Mouse (Mus musculus): ENCODE measurements around the gene Tmem50b. TPM values are rescaled to one million over a fixed set of nuclear protein-coding genes. Genes with fewer than 3 reads are reported as not detected.

Tmem50b gene
- polyA plus RNA-seq, 1 experiment from 2014 or later = 48.7 TPM

DNA sequence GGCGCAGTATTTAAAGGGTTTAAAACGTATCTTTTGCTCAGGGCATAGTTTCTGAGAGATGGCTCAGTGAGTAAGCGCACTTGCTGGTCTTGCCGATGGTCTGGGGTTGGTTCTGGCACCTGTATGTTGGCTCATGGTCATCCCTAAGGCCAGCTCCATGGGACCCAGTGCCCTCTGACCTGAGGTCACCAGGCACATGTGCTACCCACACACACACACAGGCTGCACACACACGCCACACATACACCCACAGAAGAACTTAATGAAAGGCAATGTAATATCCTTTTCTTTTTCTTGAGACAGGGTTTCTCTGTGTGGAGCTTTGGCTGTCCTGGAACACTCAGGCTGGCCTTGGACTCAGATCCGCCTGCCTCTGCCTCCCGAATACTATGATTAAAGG is 35.3 kb upstream of the Tmem50b start:
- Histone ChIP-seq H3K27me3 (ENCODE audit: control insufficient read depth, insufficient read depth, low read length) (no peaks in the 10 kb centered on the region), H3K4me1 (ENCODE audit: control insufficient read depth, insufficient read depth, low read length) (no peaks in the 10 kb centered on the region), H3K36me3 (ENCODE audit: control insufficient read depth, insufficient read depth, low read length) (peaks cover 46% of the 10 kb centered on the region), H3K4me3 (replicated peaks; ENCODE audit: low read length) (no peak overlapping the region), H3K4me2 (ENCODE audit: low read depth, low read length) (no peak overlapping the region), H3K27ac (ENCODE audit: low read length) (no peak overlapping the region), H3K9me3 (replicated peaks; ENCODE audit: control insufficient read depth, low read length) (no peaks in the 10 kb centered on the region), H3K9ac (ENCODE audit: low read length) (no peak overlapping the region)
- 92% methylated on average over 7 of the region's 7 CpGs for WGBS
- ATAC-seq (ENCODE audit: insufficient read depth, low FRiP score) = no peak

DNA sequence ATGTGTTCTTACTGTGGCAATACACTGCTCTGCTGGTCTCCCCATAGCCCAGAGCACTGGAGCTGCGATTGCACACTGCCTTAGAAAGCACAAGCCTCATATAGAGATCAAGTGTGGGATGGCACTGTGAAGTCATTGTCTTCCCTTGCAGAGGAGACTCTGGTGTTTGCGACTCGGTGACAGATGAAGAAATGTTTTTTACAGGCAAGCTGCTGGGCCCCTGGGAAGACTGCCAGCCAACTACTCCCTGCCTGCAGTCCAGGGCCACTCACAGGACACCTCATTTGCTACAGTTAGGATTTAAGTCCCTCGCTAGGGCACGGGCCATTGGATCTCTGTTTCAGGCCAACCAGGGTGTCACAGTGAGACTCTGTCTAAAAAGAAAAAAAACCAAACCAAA is 34.8 kb upstream of the Tmem50b start:
- no peak for ATAC-seq (ENCODE audit: insufficient read depth, low FRiP score)
- Histone ChIP-seq H3K9ac (ENCODE audit: low read length) (no peak overlapping the region), H3K4me2 (ENCODE audit: low read depth, low read length) (no peak overlapping the region), H3K27ac (ENCODE audit: low read length) (no peak overlapping the region), H3K4me1 (ENCODE audit: control insufficient read depth, insufficient read depth, low read length) (no peaks in the 10 kb centered on the region), H3K4me3 (replicated peaks; ENCODE audit: low read length) (no peak overlapping the region), H3K27me3 (ENCODE audit: control insufficient read depth, insufficient read depth, low read length) (no peaks in the 10 kb centered on the region), H3K36me3 (ENCODE audit: control insufficient read depth, insufficient read depth, low read length) (peaks cover 47% of the 10 kb centered on the region), H3K9me3 (replicated peaks; ENCODE audit: control insufficient read depth, low read length) (no peaks in the 10 kb centered on the region)
- 87% methylated on average over 5 of the region's 5 CpGs for WGBS

DNA sequence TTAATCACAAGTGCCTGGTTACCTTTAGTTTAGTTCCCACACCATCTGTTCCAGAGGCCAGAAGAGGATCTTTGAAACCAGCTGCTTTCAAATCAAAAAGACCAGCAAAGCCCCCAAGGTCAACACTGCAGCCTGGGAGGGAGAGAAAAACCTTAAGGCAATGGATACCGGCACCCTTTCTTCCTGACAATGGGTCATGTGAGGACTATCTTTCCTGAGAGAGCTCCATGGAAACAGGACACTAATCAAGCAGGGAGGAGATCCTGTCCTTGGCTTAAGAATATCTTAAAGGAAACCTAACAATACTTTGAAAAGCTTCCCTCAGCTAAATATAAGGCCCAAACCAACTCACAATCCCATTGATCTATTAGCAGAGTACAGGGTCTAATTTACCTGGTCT is 33.0 kb upstream of the Tmem50b start:
- Histone ChIP-seq H3K9ac (ENCODE audit: low read length) (no peak overlapping the region), H3K27me3 (ENCODE audit: control insufficient read depth, insufficient read depth, low read length) (no peaks in the 10 kb centered on the region), H3K27ac (ENCODE audit: low read length) (no peak overlapping the region), H3K4me3 (replicated peaks; ENCODE audit: low read length) (no peak overlapping the region), H3K36me3 (ENCODE audit: control insufficient read depth, insufficient read depth, low read length) (peaks cover 44% of the 10 kb centered on the region), H3K4me1 (ENCODE audit: control insufficient read depth, insufficient read depth, low read length) (no peaks in the 10 kb centered on the region), H3K4me2 (ENCODE audit: low read depth, low read length) (no peak overlapping the region), H3K9me3 (replicated peaks; ENCODE audit: control insufficient read depth, low read length) (no peaks in the 10 kb centered on the region)
- 60% methylated on average over 1 of the region's 1 CpGs for WGBS
- ATAC-seq (ENCODE audit: insufficient read depth, low FRiP score) = no peak

DNA sequence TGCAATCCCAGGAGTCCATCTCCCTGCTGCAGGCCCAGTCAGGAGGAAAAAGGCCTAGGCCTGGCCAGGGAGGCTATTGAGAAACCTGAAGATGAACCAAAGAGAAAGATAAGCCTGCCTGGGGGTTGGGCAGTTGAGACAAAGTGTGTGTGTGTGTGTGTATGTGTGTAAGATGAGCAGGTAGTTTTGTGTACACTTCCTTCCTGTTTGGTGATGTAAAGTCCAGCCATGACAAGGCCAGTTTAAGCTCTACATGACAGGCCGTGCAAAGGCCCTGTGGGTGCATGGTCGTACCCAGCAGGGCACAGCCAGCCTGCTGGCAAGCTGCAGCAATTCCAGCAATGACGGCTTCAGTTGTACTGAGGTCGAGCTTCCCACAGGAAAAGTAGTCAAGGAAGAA is 32.1 kb upstream of the Tmem50b start:
- WGBS = 86% methylated on average over 4 of the region's 4 CpGs

DNA sequence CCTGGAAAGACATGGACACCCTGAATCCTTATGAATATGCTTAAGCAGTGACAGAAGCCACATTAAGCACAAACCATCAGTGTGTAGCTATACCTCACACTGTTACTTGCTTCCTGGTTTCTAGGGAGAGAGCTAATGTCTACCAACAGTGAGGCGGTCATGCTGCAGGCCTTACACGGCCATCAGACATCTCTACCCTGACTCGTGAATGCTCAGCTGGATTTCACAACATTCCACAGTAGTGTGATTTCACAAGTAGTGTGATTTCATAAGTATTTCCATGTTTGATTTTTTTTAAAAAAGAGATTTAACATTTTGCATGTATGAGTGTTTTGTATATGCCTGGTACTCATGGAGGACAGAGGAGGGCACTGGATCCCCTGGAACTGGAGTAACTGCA is 31.1 kb upstream of the Tmem50b start:
- no peaks in the 10 kb centered on the region for H3K4me1 ChIP-seq (ENCODE audit: control insufficient read depth, insufficient read depth, low read length)
- H3K4me2 ChIP-seq (ENCODE audit: low read depth, low read length) = no peak overlapping the region
- WGBS = 94% methylated on average over 3 of the region's 3 CpGs
- H3K27me3 ChIP-seq (ENCODE audit: control insufficient read depth, insufficient read depth, low read length) = no peaks in the 10 kb centered on the region
- no peak overlapping the region for H3K27ac ChIP-seq (ENCODE audit: low read length)
- no peak overlapping the region for H3K4me3 ChIP-seq (replicated peaks; ENCODE audit: low read length)
- no peaks in the 10 kb centered on the region for H3K9me3 ChIP-seq (replicated peaks; ENCODE audit: control insufficient read depth, low read length)
- peaks cover 41% of the 10 kb centered on the region; the same call in 1 of the 2 replicates for H3K36me3 ChIP-seq (ENCODE audit: control insufficient read depth, insufficient read depth, low read length)
- ATAC-seq (ENCODE audit: insufficient read depth, low FRiP score) = no peak
- no peak overlapping the region for H3K9ac ChIP-seq (ENCODE audit: low read length)

More for the DNA sequence above, 32.1 kb upstream of the Tmem50b start:
- no peak for ATAC-seq (ENCODE audit: insufficient read depth, low FRiP score)
- H3K4me3 ChIP-seq (replicated peaks; ENCODE audit: low read length) = no peak overlapping the region
- H3K27ac ChIP-seq (ENCODE audit: low read length) = no peak overlapping the region
- H3K4me2 ChIP-seq (ENCODE audit: low read depth, low read length) = no peak overlapping the region
- H3K9me3 ChIP-seq (replicated peaks; ENCODE audit: control insufficient read depth, low read length) = no peaks in the 10 kb centered on the region
- no peaks in the 10 kb centered on the region for H3K27me3 ChIP-seq (ENCODE audit: control insufficient read depth, insufficient read depth, low read length)
- H3K36me3 ChIP-seq (ENCODE audit: control insufficient read depth, insufficient read depth, low read length) = peaks cover 40% of the 10 kb centered on the region; the same call in 1 of the 2 replicates
- no peak overlapping the region for H3K9ac ChIP-seq (ENCODE audit: low read length)
- no peaks in the 10 kb centered on the region for H3K4me1 ChIP-seq (ENCODE audit: control insufficient read depth, insufficient read depth, low read length)

DNA sequence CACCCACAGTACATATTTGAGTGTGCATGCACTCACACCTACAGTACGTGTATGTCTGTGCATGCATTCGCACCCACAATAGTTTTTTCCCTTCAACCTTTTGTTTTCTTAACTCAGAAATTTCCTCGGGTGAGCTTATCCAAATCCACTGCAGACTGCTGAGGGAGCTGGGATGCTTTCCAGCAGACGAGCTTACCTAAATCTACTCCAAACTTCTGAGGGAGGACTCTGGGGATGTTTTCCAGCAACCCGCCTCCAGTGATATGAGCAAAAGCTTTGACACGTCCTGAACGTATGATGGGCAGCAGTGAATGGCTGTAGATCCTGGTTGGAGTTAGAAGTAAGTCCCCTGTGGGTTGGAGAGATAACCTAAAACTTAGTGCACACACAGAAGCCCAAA is 30.2 kb upstream of the Tmem50b start:
- WGBS = 81% methylated on average over 7 of the region's 7 CpGs
- ATAC-seq (ENCODE audit: insufficient read depth, low FRiP score) = no peak
- Histone ChIP-seq H3K27ac (ENCODE audit: low read length) (no peak overlapping the region), H3K9me3 (replicated peaks; ENCODE audit: control insufficient read depth, low read length) (no peaks in the 10 kb centered on the region), H3K4me2 (ENCODE audit: low read depth, low read length) (no peak overlapping the region), H3K4me1 (ENCODE audit: control insufficient read depth, insufficient read depth, low read length) (no peaks in the 10 kb centered on the region), H3K9ac (ENCODE audit: low read length) (no peak overlapping the region), H3K36me3 (ENCODE audit: control insufficient read depth, insufficient read depth, low read length) (peaks cover 36% of the 10 kb centered on the region; the same call in 1 of the 2 replicates), H3K4me3 (replicated peaks; ENCODE audit: low read length) (no peak overlapping the region), H3K27me3 (ENCODE audit: control insufficient read depth, insufficient read depth, low read length) (no peaks in the 10 kb centered on the region)

DNA sequence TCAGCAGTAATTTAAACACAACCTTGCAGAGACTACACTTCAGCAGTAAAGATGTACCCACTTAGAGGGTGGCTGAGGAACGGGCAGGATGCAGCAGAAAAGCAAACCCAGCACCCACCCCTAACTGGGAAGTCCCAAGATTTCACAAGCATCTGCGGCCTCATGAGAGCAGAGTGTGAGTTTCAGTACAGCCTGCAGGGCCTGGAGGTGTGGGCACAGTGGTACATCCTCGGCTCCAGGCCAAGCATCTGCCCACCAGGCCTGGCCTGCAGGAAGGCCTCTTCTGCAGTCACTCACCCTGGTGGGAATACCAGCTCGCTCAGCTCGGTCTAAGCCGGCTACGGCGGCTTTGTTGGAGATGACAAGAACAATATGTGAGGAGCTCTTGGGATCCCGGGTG is 25.5 kb upstream of the Tmem50b start:
- Histone ChIP-seq H3K27ac (ENCODE audit: low read length) (no peak overlapping the region), H3K9ac (ENCODE audit: low read length) (no peak overlapping the region), H3K36me3 (ENCODE audit: control insufficient read depth, insufficient read depth, low read length) (peaks cover 21% of the 10 kb centered on the region; the same call in 1 of the 2 replicates), H3K4me3 (replicated peaks; ENCODE audit: low read length) (no peak overlapping the region), H3K9me3 (replicated peaks; ENCODE audit: control insufficient read depth, low read length) (no peaks in the 10 kb centered on the region), H3K4me1 (ENCODE audit: control insufficient read depth, insufficient read depth, low read length) (no peaks in the 10 kb centered on the region; the same call in 1 of the 2 replicates), H3K4me2 (ENCODE audit: low read depth, low read length) (no peak overlapping the region), H3K27me3 (ENCODE audit: control insufficient read depth, insufficient read depth, low read length) (no peaks in the 10 kb centered on the region)
- WGBS = 90% methylated on average over 9 of the region's 9 CpGs
- no peak for ATAC-seq (ENCODE audit: insufficient read depth, low FRiP score)

DNA sequence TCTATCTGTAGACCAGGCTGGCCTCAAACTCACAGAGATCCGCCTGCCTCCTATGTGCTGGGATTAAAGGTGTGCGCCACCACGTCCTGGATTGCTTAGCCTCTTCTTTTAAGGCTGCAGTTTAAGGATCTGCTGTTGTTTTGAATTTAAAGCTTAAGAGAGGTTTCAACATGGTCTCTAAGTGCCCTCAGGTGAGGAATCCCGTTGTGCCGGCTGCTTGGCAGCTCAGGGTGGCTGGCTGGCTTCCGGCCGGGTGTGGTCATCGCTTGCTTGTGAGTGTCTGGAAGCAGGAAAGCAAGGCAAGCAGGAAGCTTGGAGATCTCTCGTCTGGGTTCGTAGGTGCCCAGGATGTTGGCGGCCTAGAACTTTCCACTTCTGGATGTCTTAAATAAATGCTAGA is 23.4 kb upstream of the Tmem50b start:
- WGBS = 87% methylated on average over 11 of the region's 11 CpGs
- no peak for ATAC-seq (ENCODE audit: insufficient read depth, low FRiP score)

DNA sequence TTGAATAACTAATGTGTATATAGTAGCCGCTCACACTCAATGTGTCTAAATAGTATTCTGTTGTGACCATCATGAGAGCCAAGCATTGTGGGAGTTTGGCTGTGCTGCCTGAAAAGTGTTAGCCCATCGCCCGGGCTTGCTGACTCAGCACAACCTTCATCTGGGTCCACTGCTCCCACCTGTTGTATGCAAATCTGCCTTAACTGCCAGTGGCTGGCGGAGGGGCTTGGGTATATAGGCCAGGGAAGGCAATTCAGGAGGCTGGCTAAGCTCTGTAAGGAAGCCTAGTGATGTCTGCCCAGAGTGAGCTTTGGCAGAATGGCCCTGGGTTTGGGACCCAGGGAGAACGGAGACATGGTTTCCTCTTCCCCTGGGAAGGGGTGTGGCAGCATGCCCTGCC is 22.6 kb upstream of the Tmem50b start:
- Histone ChIP-seq H3K4me1 (ENCODE audit: control insufficient read depth, insufficient read depth, low read length) (no peaks in the 10 kb centered on the region; the same call in 1 of the 2 replicates), H3K4me2 (ENCODE audit: low read depth, low read length) (no peak overlapping the region), H3K9me3 (replicated peaks; ENCODE audit: control insufficient read depth, low read length) (no peaks in the 10 kb centered on the region), H3K36me3 (ENCODE audit: control insufficient read depth, insufficient read depth, low read length) (peaks cover 8% of the 10 kb centered on the region; the same call in 1 of the 2 replicates), H3K27me3 (ENCODE audit: control insufficient read depth, insufficient read depth, low read length) (no peaks in the 10 kb centered on the region), H3K9ac (ENCODE audit: low read length) (no peak overlapping the region), H3K27ac (ENCODE audit: low read length) (no peak overlapping the region), H3K4me3 (replicated peaks; ENCODE audit: low read length) (no peak overlapping the region)
- ATAC-seq (ENCODE audit: insufficient read depth, low FRiP score) = no peak
- WGBS = 79% methylated on average over 5 of the region's 5 CpGs

More for the DNA sequence above, 23.4 kb upstream of the Tmem50b start:
- no peak overlapping the region for H3K4me2 ChIP-seq (ENCODE audit: low read depth, low read length)
- peaks cover 12% of the 10 kb centered on the region; the same call in 1 of the 2 replicates for H3K36me3 ChIP-seq (ENCODE audit: control insufficient read depth, insufficient read depth, low read length)
- no peaks in the 10 kb centered on the region for H3K9me3 ChIP-seq (replicated peaks; ENCODE audit: control insufficient read depth, low read length)
- H3K4me1 ChIP-seq (ENCODE audit: control insufficient read depth, insufficient read depth, low read length) = no peaks in the 10 kb centered on the region; the same call in 1 of the 2 replicates
- no peak overlapping the region for H3K27ac ChIP-seq (ENCODE audit: low read length)
- no peak overlapping the region for H3K9ac ChIP-seq (ENCODE audit: low read length)
- H3K4me3 ChIP-seq (replicated peaks; ENCODE audit: low read length) = no peak overlapping the region
- H3K27me3 ChIP-seq (ENCODE audit: control insufficient read depth, insufficient read depth, low read length) = no peaks in the 10 kb centered on the region

All from stomach, embryonic 16.5 days (tissue).